Mouse (Mus musculus) ES-E14 (cell line): ENCODE measurements around the gene Bricd5. TPM values are rescaled to one million over a fixed set of nuclear protein-coding genes. Genes with fewer than 3 reads are reported as not detected.

Experiments used
- DNase-seq: peaks from one replicate; pipeline ENCODE4 v3.0.0-alpha.2; 2013; ENCODE audit warnings: low read depth, low spot score
- H3K27ac ChIP-seq: 2 replicates; pipeline ENCODE4 v1.5.1; 2012; ENCODE audit warnings: low read depth, mild to moderate bottlenecking, low read length, moderate library complexity, mixed read lengths; ENCODE audit not compliant: poor library complexity, insufficient read depth, severe bottlenecking
- H3K36me3 ChIP-seq: 2 replicates; pipeline ENCODE4 v1.6.1; 2012; ENCODE audit warnings: mild to moderate bottlenecking, low read length, moderate library complexity, mixed read lengths; ENCODE audit not compliant: control insufficient read depth, poor library complexity, insufficient read depth, severe bottlenecking
- H3K4me1 ChIP-seq, 2 experiments: fragments of 150-350 bp in 1 of 2; sonication (generic) in 1 of 2; 2 replicates each; pipeline ENCODE4 v1.6.1; 2012; ENCODE audit warnings: low read length in 2 of 2, mild to moderate bottlenecking in 1 of 2, mixed read lengths in 1 of 2; ENCODE audit not compliant: control insufficient read depth in 2 of 2, insufficient read depth in 2 of 2, poor library complexity in 1 of 2
- H3K4me3 ChIP-seq, 2 experiments: fragments of 150-350 bp in 1 of 2; sonication (generic) in 1 of 2; 2 replicates each; pipeline ENCODE4 v1.5.1; 2012; ENCODE audit warnings: low read length in 2 of 2, low read depth in 1 of 2, mild to moderate bottlenecking in 1 of 2, mixed read lengths in 1 of 2; ENCODE audit not compliant: insufficient read depth in 1 of 2, poor library complexity in 1 of 2, severe bottlenecking in 1 of 2
- H3K9ac ChIP-seq: 2 replicates; pipeline ENCODE4 v1.6.1; 2012; ENCODE audit warnings: low read depth, mild to moderate bottlenecking, low read length, mixed read lengths; ENCODE audit not compliant: poor library complexity, insufficient read depth, severe bottlenecking
- H3K9me3 ChIP-seq: fragments of 150-350 bp; sonication (generic); 2 replicates; pipeline ENCODE4 v1.6.1; 2012; ENCODE audit warnings: low read depth, mild to moderate bottlenecking, low read length; ENCODE audit not compliant: control insufficient read depth, insufficient read depth
- CHD2 ChIP-seq: IDR thresholded peaks from 2 replicates; pipeline ENCODE4 v1.6.1; 2014; ENCODE audit warnings: mild to moderate bottlenecking, low read depth, low read length, inconsistent platforms
- HCFC1 ChIP-seq: IDR thresholded peaks from 2 replicates; pipeline ENCODE4 v1.6.1; 2012; ENCODE audit warnings: low read length, inconsistent platforms, borderline replicate concordance; ENCODE audit not compliant: insufficient read depth
- MAFK ChIP-seq: IDR thresholded peaks from 2 replicates; pipeline ENCODE4 v1.6.1; 2014; ENCODE audit warnings: mild to moderate bottlenecking, low read depth, low read length, inconsistent platforms; ENCODE audit not compliant: insufficient read depth
- ZC3H11A ChIP-seq: IDR thresholded peaks from 2 replicates; pipeline ENCODE4 v1.6.1; 2012; ENCODE audit warnings: low read depth, mild to moderate bottlenecking, inconsistent platforms, low read length, borderline replicate concordance
- ZNF384 ChIP-seq: IDR thresholded peaks from 2 replicates; pipeline ENCODE4 v1.6.1; 2012; ENCODE audit warnings: low read depth, low read length, inconsistent platforms
- in situ Hi-C, 2 experiments: fragments of 600-800 bp; cut with MboI; formaldehyde crosslinking; loops; one replicate each; pipeline ENCODE4 v1.15.1; 2025; ENCODE audit warnings: low sequenced_read_pairs in 2 of 2, inconsistent platforms in 1 of 2; ENCODE audit not compliant: unreplicated experiment in 2 of 2
- total RNA-seq: library from RNA; depleted of rRNA; stranded (reverse); fragments of 300-350 nt; gene quantifications from 2 replicates; pipeline ENCODE4 v1.2.3, GENCODE M21; 2012; rRNA removed

The Bricd5 gene
- total RNA-seq, 1 experiment, result 1.4 TPM

- Histone ChIP-seq H3K9ac (no peak overlapping the region), H3K27ac (no peak overlapping the region), H3K4me1 (0 out of 4 replicates have a peak, but pooled peaks cover 0 to 2% of the 10 kb centered on the region in 2 experiments), H3K4me3 (no peak overlapping the region), H3K9me3 (no peaks in the 10 kb centered on the region), H3K36me3 (peaks cover 18% of the 10 kb centered on the region)
- no peak for DNase-seq
- in situ Hi-C loops, result no loop called here
- TF ChIP-seq MAFK (no peak), HCFC1 (no peak), ZC3H11A (no peak), ZNF384 (no peak), CHD2 (no peak)
These were observed 51.0 kb downstream of the Bricd5 start for GRCm38 (mm10) chr17:24524734-24525133.

Other genes with a start within 250 kb of the Bricd5 start
- 143 and 239 TPM in 2 replicates for gene Ccnf, start 222.4 kb upstream of the Bricd5 start, total RNA-seq
- gene Abca17, start 122.8 kb upstream of the Bricd5 start, total RNA-seq, result not detected in 2 replicates
- gene Abca3, start 121.9 kb upstream of the Bricd5 start, total RNA-seq, result 10.8 and 11.5 TPM in 2 replicates
- gene Rnps1, start 59.3 kb upstream of the Bricd5 start, total RNA-seq, result 107 and 138 TPM in 2 replicates
- 38.0 and 42.9 TPM in 2 replicates for gene Eci1, start 47.2 kb upstream of the Bricd5 start, total RNA-seq
- 1.2 and 1.8 TPM in 2 replicates for gene Dnase1l2, start 30.8 kb upstream of the Bricd5 start, total RNA-seq
- gene E4f1, start 3.6 kb upstream of the Bricd5 start, total RNA-seq, result 23.4 and 38.2 TPM in 2 replicates
- gene Pgp, start 3.5 kb upstream of the Bricd5 start, total RNA-seq, result 12.8 and 16.6 TPM in 2 replicates
- 24.2 and 32.8 TPM in 2 replicates for gene Mlst8, start 5.2 kb downstream of the Bricd5 start, total RNA-seq
- gene Caskin1, start 14.7 kb downstream of the Bricd5 start, total RNA-seq, result 1.8 and 2.0 TPM in 2 replicates
- 149 and 228 TPM in 2 replicates for gene Traf7, start 54.1 kb downstream of the Bricd5 start, total RNA-seq
- gene Rab26, start 60.3 kb downstream of the Bricd5 start, total RNA-seq, result 2.8 and 7.4 TPM in 2 replicates
- 27.8 and 35.9 TPM in 2 replicates for gene Pkd1, start 76.0 kb downstream of the Bricd5 start, total RNA-seq
- gene Tsc2, start 158.7 kb downstream of the Bricd5 start, total RNA-seq, result 93.0 and 118 TPM in 2 replicates
- 39.4 and 43.0 TPM in 2 replicates for gene Nthl1, start 158.8 kb downstream of the Bricd5 start, total RNA-seq
- gene Slc9a3r2, start 176.4 kb downstream of the Bricd5 start, total RNA-seq, result 11.4 and 22.7 TPM in 2 replicates
- 3.0 and 6.0 TPM in 2 replicates for gene Npw, start 184.6 kb downstream of the Bricd5 start, total RNA-seq
- gene Zfp598, start 195.8 kb downstream of the Bricd5 start, total RNA-seq, result 39.7 and 55.9 TPM in 2 replicates
- gene Syngr3, start 216.1 kb downstream of the Bricd5 start, total RNA-seq, result 4.1 and 13.1 TPM in 2 replicates
- 61.8 and 63.4 TPM in 2 replicates for gene Gfer, start 222.3 kb downstream of the Bricd5 start, total RNA-seq
- 2.9 and 7.5 TPM in 2 replicates for gene Noxo1, start 222.3 kb downstream of the Bricd5 start, total RNA-seq
- 108 and 119 TPM in 2 replicates for gene Tbl3, start 233.8 kb downstream of the Bricd5 start, total RNA-seq
- 0.71 and 0.95 TPM in 2 replicates for gene Rnf151, start 244.2 kb downstream of the Bricd5 start, total RNA-seq
- gene Rps2, start 244.2 kb downstream of the Bricd5 start, total RNA-seq, result 3,495 and 3,661 TPM in 2 replicates